Mouse (Mus musculus): ENCODE measurements around the gene Tmem94.
A peak's percentile ranks its signal among the peaks of the same experiment; 100 is the strongest.

Gene Tmem94

GRCm38 (mm10) chr11:115808696-115809310 is 43.6 kb downstream of the Tmem94 start:
- no peak for DNase-seq (ENCODE audit: low read depth, low spot score)

DNA sequence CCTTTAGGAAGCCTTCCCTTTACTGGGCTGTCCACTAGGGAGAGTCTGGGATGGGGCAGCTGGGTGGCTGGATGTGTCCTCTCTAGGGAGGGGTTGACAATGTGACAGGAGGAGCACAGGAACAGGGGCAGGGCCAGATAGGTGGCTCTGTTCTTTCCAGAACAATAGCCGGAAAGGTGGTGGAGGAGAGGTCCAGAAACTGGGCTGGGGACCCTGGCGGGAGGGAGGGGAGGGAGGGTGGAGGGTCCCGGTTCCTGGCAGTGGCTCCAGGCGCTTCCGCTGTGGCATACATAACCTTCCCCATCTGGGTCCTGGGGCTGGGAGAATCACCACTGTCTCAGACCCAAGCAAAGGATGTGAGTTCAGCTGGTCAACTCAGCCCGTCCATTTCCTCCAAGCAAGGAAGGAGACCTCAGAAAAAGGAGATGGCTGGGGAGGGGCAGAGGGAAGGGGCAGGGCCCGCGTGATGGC is 44.1 kb downstream of the Tmem94 start:
- DNase-seq (ENCODE audit: low read depth, low spot score), result no peak

- DNase-seq (ENCODE audit: low read depth, low spot score), result no peak
Measured at GRCm38 (mm10) chr11:115810377-115810776, 45.1 kb downstream of the Tmem94 start.

DNA sequence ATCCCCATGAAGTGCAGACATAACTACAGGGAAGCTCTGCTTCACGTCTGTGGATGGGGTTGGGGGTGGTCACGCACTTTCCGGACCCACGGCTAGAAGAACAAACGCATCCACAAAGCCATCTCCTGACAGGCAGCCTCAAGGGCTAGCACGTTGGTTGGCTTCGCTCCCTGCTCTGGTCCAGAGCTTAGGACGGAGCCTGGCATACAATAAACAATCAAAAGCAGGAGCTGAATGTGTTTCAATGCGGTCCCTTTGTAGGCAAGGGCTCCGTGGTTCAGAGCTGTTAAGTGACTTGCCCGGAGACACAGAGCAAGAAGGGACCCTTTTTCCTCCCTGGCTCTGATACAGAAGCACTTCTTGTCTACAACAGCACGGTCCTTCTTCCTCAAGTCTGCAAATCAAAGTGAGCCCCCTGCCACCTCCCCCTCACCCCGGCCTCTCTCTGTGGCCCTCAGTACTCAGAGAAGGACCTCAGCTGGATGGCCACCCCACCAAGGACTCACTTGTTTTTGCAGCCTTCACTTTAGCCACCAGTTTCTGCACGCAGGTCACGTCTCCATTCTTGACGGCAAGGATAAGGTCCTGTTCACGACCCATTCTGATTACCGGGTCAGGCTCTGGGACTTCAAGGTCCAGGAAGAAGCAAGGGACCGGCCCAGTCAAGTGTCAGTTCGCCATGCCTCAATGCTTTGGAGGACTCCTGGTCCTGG is 46.3 kb downstream of the Tmem94 start:
- no peak for DNase-seq (ENCODE audit: low read depth, low spot score)

DNA sequence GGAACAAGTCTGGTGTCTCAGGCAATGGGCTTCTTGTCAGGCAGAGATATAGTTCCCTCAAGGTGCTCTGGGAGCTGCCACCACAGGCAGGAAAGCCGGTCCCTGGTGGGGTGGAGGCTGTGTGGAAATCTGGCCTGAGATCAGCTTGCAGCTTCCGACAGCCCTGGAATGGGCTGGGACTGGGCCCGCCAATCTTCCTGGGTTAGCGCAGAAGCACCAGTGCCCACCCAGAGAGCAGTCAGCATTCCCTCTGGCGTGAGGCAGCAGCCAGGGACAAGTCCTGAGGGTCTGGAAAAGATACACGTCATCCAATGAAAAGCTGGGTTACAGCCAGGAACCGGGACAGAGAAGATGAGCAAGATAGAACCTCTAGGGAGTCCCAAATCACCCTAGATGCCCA is 46.9 kb downstream of the Tmem94 start:
- DNase-seq (ENCODE audit: low read depth, low spot score), result no peak

- DNase-seq (ENCODE audit: low read depth, low spot score), result peak; percentile 14
Measured at GRCm38 (mm10) chr11:115812533-115813420, 47.5 kb downstream of the Tmem94 start.

GRCm38 (mm10) chr11:115813507-115814296 is 48.5 kb downstream of the Tmem94 start, which contains the start of gene Caskin2:
Gene Caskin2, minus strand, starts transcription at chr11:115813639.
- peak; percentile 97 for DNase-seq (ENCODE audit: low read depth, low spot score)

DNA sequence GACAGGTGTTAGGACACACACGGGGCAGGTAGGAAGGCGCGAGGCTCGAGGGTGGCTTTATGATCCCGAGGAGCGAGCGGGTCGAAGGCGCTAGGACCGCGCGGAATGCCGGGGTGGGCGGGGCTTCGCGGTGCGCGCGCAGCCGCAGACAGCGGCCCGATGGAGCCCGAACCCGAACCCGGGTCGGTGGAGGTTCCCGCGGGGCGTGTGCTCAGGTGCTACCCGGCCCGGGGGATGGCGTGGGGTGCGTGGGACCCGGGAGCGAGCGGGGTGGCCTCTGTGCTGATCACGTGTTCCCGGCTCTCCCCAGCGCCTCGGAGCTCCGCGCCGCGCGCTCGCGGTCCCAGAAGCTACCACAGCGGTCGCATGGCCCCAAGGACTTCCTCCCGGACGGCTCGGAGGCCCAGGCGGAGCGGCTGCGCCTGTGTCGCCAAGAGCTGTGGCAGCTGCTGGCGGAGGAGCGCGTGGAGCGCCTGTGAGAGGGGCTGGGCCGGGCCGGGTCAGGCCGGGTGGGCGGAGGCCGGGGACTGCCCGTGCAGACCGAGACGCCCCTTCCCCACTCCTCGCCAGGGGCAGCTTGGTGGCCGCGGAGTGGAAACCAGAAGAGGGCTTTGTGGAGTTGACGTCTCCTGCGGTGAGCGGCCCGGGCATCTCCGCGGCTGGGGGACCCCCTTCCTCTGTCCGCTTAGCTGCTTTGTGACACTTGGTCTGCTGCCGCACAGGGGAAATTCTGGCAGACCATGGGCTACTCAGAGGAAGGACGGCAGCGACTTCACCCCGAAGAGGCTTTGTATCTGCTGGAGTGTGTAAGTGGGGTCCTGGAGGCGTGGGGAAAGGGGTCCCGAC is 49.6 kb downstream of the Tmem94 start, which contains the start of gene Tsen54:
Gene Tsen54, plus strand, starts transcription at position 120 of the 846 bp plus-strand sequence.
- DNase-seq (ENCODE audit: low read depth, low spot score), result peak; percentile 91

DNA sequence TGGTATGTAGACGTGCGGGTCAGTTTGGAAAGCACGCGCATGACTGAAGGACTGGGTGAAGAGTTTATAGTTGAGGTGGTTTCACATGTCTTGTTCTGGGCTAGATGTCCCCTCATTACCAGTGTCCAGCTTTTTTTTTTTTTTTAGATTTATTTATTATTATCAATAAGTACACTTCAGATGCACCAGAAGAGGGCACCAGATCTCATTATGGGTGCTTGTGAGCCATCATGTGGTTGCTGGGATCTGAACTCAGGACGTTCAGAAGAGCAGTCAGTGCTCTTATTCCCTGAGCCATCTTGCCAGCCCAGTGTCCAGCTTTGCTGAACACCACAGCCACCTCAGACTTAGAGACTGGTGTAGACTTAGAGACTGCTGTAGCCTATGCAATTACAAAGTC is 52.1 kb downstream of the Tmem94 start:
- no peak for DNase-seq (ENCODE audit: low read depth, low spot score)

DNA sequence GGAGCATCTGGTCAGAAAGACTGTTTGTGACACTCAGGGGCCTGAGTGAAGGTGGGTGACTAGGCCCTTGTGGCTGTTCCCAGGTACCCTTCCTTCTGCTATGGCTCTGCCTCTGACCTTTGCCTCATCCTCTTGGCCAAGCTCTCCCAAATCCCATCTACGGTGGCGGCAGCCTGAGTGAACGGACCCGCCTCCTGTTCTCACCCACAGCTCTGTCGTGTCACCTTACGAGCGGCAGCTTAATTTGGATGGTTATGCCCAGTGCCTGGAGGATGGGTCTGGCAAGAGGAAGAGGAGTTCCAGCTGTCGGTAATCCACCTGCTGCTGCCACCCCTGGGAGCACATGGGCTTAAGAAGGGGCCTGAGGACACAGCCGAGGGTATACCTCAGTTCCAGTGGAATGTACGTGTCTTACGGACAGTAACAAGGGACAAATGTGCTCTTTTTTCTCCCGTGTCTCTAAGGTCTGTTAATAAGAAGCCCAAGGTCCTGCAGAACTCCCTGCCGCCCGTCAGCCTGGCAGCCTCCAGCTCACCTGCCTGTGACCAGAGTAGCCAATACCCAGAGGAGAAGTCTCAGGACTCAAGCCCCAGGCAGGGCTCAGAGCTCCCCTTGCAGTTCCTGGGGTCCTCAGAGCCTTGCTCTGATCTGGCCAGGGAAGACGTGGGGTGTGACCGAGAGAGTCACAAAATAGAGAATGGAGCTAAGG is 54.8 kb downstream of the Tmem94 start:
- DNase-seq (ENCODE audit: low read depth, low spot score), result no peak

DNA sequence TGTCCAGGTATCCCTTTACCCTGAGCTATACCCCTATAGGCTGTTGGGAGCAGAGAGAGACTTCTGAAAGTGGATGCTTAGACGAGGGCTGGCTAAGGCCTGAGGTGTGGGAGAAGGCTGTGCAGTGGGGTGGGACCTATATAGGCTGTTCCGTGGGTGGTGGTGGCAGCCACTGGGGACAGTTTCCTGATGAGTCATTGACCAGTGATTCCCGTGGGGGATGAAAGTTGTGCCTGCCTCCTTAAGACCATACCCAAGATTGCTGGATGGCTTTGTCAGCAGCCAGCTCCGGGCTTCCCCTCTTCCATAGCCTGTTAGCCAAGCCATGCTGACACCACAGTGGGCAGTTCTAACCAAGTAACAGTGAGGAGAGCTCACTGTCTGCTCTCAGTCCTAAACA is 55.8 kb downstream of the Tmem94 start:
- DNase-seq (ENCODE audit: low read depth, low spot score), result no peak

GRCm38 (mm10) chr11:115823774-115824740 is 58.8 kb downstream of the Tmem94 start, which contains the start of gene Llgl2:
Gene Llgl2, plus strand, starts transcription at chr11:115824049.
- DNase-seq (ENCODE audit: low read depth, low spot score), result peak; percentile 93

GRCm38 (mm10) chr11:115824813-115825212 is 59.6 kb downstream of the Tmem94 start:
- peak; percentile 19 for DNase-seq (ENCODE audit: low read depth, low spot score)

DNA sequence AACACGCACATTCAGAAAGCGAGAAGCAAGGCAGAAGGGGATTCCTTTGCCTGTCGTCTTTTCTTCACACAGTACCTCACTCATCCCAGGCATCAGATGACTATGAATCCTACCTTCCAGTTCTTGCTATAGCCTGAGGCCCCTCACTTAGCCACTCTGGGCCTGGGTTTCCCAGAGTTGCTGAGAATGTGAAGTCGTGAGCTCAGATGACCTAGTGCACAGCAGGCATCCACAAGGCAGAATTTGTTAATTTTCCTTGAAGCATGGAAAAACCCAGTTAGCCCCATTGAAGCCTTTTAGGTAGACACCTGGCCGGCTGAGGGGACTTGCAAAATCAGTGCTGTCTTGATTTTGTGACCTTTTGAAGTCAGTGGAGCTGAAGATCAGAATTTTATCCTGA is 61.3 kb downstream of the Tmem94 start:
- no peak for DNase-seq (ENCODE audit: low read depth, low spot score)

GRCm38 (mm10) chr11:115827624-115828023 is 62.4 kb downstream of the Tmem94 start:
- DNase-seq (ENCODE audit: low read depth, low spot score), result no peak

DNA sequence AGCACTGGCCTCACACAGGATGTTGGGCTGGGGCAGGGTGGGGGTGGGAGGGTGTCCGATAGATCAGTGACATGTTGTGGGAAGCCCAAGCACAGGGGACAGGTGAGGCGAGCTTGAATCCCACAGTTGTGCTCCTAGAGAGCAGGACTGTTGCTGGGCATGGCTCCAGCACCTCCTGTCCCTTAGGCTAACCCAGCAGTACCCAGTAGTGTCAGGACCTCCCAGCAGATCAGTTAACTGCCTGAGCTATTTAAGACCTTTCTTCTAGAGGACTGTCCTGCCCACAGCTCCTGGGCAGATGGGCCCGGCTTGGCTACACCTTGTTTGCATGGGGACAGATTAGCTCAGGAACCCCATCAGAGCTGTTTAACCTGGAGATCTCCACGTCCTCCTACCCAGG is 63.8 kb downstream of the Tmem94 start:
- no peak for DNase-seq (ENCODE audit: low read depth, low spot score)

GRCm38 (mm10) chr11:115830550-115831325 is 65.5 kb downstream of the Tmem94 start:
- no peak for DNase-seq (ENCODE audit: low read depth, low spot score)

- no peak for DNase-seq (ENCODE audit: low read depth, low spot score)
Measured at GRCm38 (mm10) chr11:115831518-115831917, 66.3 kb downstream of the Tmem94 start.
